18 mouse cellular contexts compared by ENCODE assay signal in the genomic region with DNA sequence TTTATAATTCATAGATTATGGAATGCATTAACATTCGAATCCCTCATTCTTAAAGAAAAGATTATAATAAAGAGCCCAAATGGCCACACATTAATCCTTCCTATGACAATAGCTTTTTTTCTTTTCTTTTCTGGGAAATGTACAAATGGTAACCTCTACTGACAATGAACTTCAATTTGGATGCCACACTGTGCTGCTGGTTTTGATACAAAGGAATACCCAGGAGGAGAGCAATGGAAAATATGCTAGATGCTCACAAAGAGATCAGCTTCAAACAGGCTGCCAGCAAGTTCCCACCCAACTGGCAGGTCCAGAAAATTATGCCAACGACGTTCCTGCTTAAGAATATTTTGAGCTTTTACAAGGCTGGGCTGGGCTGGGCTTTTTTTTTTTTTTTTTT.
"Had no signal": no experiment of that assay in that cellular context is flagged by ENCODE, and none has a peak within 500 bp of the region (broad histone marks: within the 10 kb centered on the region; RNA-seq: fewer than 3 reads in every experiment).

No protein-coding gene starts in this region.

- DNase-seq: kidney, postnatal 10 days; kidney, postnatal 4 days; liver; liver, embryonic 13.5 days; liver, postnatal 0 days; lung, postnatal 14 days; right cerebral cortex, adult 18-20 months; right cerebral cortex, postnatal 4 days; spleen, adult 18-20 months; thymus, adult 2 months; thymus, postnatal 25 days had no signal

- H3K4me3 ChIP-seq: layer of hippocampus, adult 2 months; limb, embryonic 12.5 days; liver, embryonic 13.5 days; lung, embryonic 15.5 days; megakaryocyte, embryonic 14.5 days; myocyte; neural tube, embryonic 15.5 days had no signal

- H3K9ac ChIP-seq: limb, embryonic 12.5 days; liver, embryonic 13.5 days; liver, postnatal 0 days; lung, embryonic 15.5 days; neural tube, embryonic 15.5 days had no signal

- H3K27me3 ChIP-seq: limb, embryonic 12.5 days; liver, embryonic 13.5 days; lung, embryonic 15.5 days; megakaryocyte, embryonic 14.5 days; neural tube, embryonic 15.5 days had no signal

- H3K27ac ChIP-seq: layer of hippocampus, adult 2 months; limb, embryonic 12.5 days; liver, embryonic 13.5 days; lung, embryonic 15.5 days; macrophage; neural tube, embryonic 15.5 days had no signal

- ATAC-seq: liver, postnatal 0 days had no signal

- H3K36me3 ChIP-seq: limb, embryonic 12.5 days; liver, embryonic 13.5 days; lung, embryonic 15.5 days; neural tube, embryonic 15.5 days had no signal

- H3K4me1 ChIP-seq: limb, embryonic 12.5 days; liver, embryonic 13.5 days; lung, embryonic 15.5 days; megakaryocyte, embryonic 14.5 days; neural tube, embryonic 15.5 days had no signal

- H3K9me3 ChIP-seq: limb, embryonic 12.5 days; liver, embryonic 13.5 days; lung, embryonic 15.5 days; megakaryocyte, embryonic 14.5 days; neural tube, embryonic 15.5 days had no signal

- H3K4me2 ChIP-seq: limb, embryonic 12.5 days; liver, embryonic 13.5 days; lung, embryonic 15.5 days; neural tube, embryonic 15.5 days had no signal
